Mouse (Mus musculus): ENCODE measurements around the gene Tas2r107. TPM values are rescaled to one million over a fixed set of nuclear protein-coding genes. Genes with fewer than 3 reads are reported as not detected.

Tas2r107 gene
- polyA plus RNA-seq, 1 experiment from 2014 or later: not detected

Other genes with a start within 250 kb of the Tas2r107 start
- gene 5430401F13Rik, start 173.7 kb downstream of the Tas2r107 start, polyA plus RNA-seq (2014; fragmentation: Nextera tagmentation; extraction: Ambion mirVana): not detected in 2 replicates
- gene Gm6619, start 173.7 kb downstream of the Tas2r107 start, polyA plus RNA-seq (2014; fragmentation: Nextera tagmentation; extraction: Ambion mirVana): 0.27 TPM in 1 of 2 replicates, not detected in the other
- not detected in 2 replicates for gene Tas2r130, start 29.2 kb downstream of the Tas2r107 start, polyA plus RNA-seq (2014; fragmentation: Nextera tagmentation; extraction: Ambion mirVana)
- not detected in 2 replicates for gene Tas2r106, start 18.7 kb upstream of the Tas2r107 start, polyA plus RNA-seq (2014; fragmentation: Nextera tagmentation; extraction: Ambion mirVana)
- not detected in 2 replicates for gene Tas2r104, start 25.6 kb upstream of the Tas2r107 start, polyA plus RNA-seq (2014; fragmentation: Nextera tagmentation; extraction: Ambion mirVana)
- not detected in 2 replicates for gene Tas2r105, start 27.3 kb upstream of the Tas2r107 start, polyA plus RNA-seq (2014; fragmentation: Nextera tagmentation; extraction: Ambion mirVana)
- not detected in 2 replicates for gene Tas2r114, start 29.9 kb upstream of the Tas2r107 start, polyA plus RNA-seq (2014; fragmentation: Nextera tagmentation; extraction: Ambion mirVana)

Data from limb, embryonic 11.5 days (tissue).